Mouse (Mus musculus): ENCODE data around the gene Tmod4. TPM values are rescaled to one million over a fixed set of nuclear protein-coding genes. Genes with fewer than 3 reads are reported as not detected.

The Tmod4 gene
- polyA plus RNA-seq, 1 experiment from 2014 or later, result 0.55 TPM

- 13% methylated on average over 2 of the region's 2 CpGs for WGBS
- Histone ChIP-seq H3K4me1 (ENCODE audit: control insufficient read depth, insufficient read depth, low read length) (peaks cover 24% of the 10 kb centered on the region), H3K9me3 (replicated peaks; ENCODE audit: control insufficient read depth, low read length) (no peaks in the 10 kb centered on the region), H3K4me2 (ENCODE audit: low read length) (peak overlapping the region; percentile 77), H3K9ac (ENCODE audit: low read length) (peak overlapping the region; percentile 90), H3K4me3 (ENCODE audit: low read depth, low read length) (peak overlapping the region; percentile 85), H3K36me3 (ENCODE audit: control insufficient read depth, insufficient read depth, low read length) (peaks cover 30% of the 10 kb centered on the region), H3K27me3 (replicated peaks; ENCODE audit: control insufficient read depth, insufficient read depth, low read length) (no peaks in the 10 kb centered on the region), H3K27ac (ENCODE audit: low read depth, low read length) (peak overlapping the region; percentile 72; the same call in 1 of the 2 replicates)
- DNase-seq (ENCODE audit: low spot score), result no peak
- ATAC-seq, result no peak
Measured at GRCm38 (mm10) chr3:95162345-95162628, 38.0 kb downstream of the Tmod4 start.

GRCm38 (mm10) chr3:95163419-95164255, 39.4 kb downstream of the Tmod4 start:
- Histone ChIP-seq H3K4me1 (ENCODE audit: control insufficient read depth, insufficient read depth, low read length) (peaks cover 24% of the 10 kb centered on the region), H3K36me3 (ENCODE audit: control insufficient read depth, insufficient read depth, low read length) (peaks cover 44% of the 10 kb centered on the region), H3K4me3 (ENCODE audit: low read depth, low read length) (0 out of 2 replicates have a peak overlapping the region, but pooled peaks have one; percentile 85), H3K4me2 (ENCODE audit: low read length) (peak overlapping the region; percentile 77), H3K27ac (ENCODE audit: low read depth, low read length) (no peak overlapping the region), H3K9me3 (replicated peaks; ENCODE audit: control insufficient read depth, low read length) (no peaks in the 10 kb centered on the region), H3K9ac (ENCODE audit: low read length) (no peak overlapping the region), H3K27me3 (replicated peaks; ENCODE audit: control insufficient read depth, insufficient read depth, low read length) (no peaks in the 10 kb centered on the region)
- DNase-seq (ENCODE audit: low spot score) (no peak), ATAC-seq (no peak)
- 64% methylated on average over 11 of the region's 11 CpGs for WGBS

DNA sequence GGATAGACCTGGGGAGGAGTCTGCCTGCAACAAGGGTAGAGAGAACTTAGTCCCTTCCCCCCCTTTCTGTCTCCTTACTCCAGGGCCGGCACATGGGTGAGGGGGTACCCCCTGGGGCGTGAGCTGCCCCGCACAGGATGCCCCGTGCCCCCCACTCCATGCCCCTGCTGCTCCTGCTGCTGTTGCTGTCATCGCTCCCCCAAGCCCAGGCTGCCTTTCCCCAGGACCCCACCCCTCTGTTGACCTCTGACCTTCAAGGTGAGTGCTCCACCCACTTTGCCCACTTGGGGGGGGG, 39.9 kb downstream of the Tmod4 start:
- DNase-seq (ENCODE audit: low spot score) (no peak), ATAC-seq (no peak)
- 93% methylated on average over 5 of the region's 5 CpGs for WGBS
- Histone ChIP-seq H3K9ac (ENCODE audit: low read length) (no peak overlapping the region), H3K9me3 (replicated peaks; ENCODE audit: control insufficient read depth, low read length) (no peaks in the 10 kb centered on the region), H3K27ac (ENCODE audit: low read depth, low read length) (no peak overlapping the region), H3K4me1 (ENCODE audit: control insufficient read depth, insufficient read depth, low read length) (peaks cover 24% of the 10 kb centered on the region), H3K36me3 (ENCODE audit: control insufficient read depth, insufficient read depth, low read length) (peaks cover 49% of the 10 kb centered on the region), H3K4me3 (ENCODE audit: low read depth, low read length) (no peak overlapping the region), H3K4me2 (ENCODE audit: low read length) (peak overlapping the region; percentile 77; the same call in 1 of the 2 replicates), H3K27me3 (replicated peaks; ENCODE audit: control insufficient read depth, insufficient read depth, low read length) (no peaks in the 10 kb centered on the region)

DNA sequence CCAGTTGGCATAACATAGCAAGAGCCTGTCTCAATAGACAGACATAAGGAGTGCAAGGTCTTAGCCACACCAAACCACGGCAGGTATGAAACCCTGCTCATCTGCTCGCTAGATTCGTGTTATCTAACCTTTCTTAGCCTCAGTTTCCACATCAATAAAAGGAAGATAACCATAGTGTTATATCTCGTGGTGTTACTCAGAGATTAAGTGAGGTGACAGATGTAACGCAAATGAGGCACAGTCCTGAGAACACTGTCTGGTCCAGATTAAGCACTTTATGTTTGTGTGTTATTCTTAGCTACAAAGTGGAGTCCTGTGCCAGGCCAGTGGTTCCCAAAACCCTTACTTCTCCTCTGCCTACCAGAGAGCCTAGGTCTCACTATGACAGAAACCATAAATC, 40.6 kb downstream of the Tmod4 start:
- H3K36me3 ChIP-seq (ENCODE audit: control insufficient read depth, insufficient read depth, low read length), result peaks cover 56% of the 10 kb centered on the region
- 83% methylated on average over 5 of the region's 5 CpGs for WGBS

GRCm38 (mm10) chr3:95169996-95170395, 45.7 kb downstream of the Tmod4 start:
- no peak for ATAC-seq
- peaks cover 7% of the 10 kb centered on the region; the same call in 1 of the 2 replicates for H3K4me1 ChIP-seq (ENCODE audit: control insufficient read depth, insufficient read depth, low read length)
- WGBS, result 84% methylated on average over 10 of the region's 10 CpGs
- H3K27me3 ChIP-seq (replicated peaks; ENCODE audit: control insufficient read depth, insufficient read depth, low read length), result peaks cover 42% of the 10 kb centered on the region
- no peaks in the 10 kb centered on the region for H3K9me3 ChIP-seq (replicated peaks; ENCODE audit: control insufficient read depth, low read length)
- H3K9ac ChIP-seq (ENCODE audit: low read length), result no peak overlapping the region
- DNase-seq (ENCODE audit: low spot score), result no peak
- no peak overlapping the region for H3K4me2 ChIP-seq (ENCODE audit: low read length)
- H3K27ac ChIP-seq (ENCODE audit: low read depth, low read length), result no peak overlapping the region
- no peak overlapping the region for H3K4me3 ChIP-seq (ENCODE audit: low read depth, low read length)
- peaks cover 90% of the 10 kb centered on the region for H3K36me3 ChIP-seq (ENCODE audit: control insufficient read depth, insufficient read depth, low read length)

More for the DNA sequence above, 40.6 kb downstream of the Tmod4 start:
- Histone ChIP-seq H3K9me3 (replicated peaks; ENCODE audit: control insufficient read depth, low read length) (no peaks in the 10 kb centered on the region), H3K4me3 (ENCODE audit: low read depth, low read length) (no peak overlapping the region), H3K9ac (ENCODE audit: low read length) (no peak overlapping the region), H3K27me3 (replicated peaks; ENCODE audit: control insufficient read depth, insufficient read depth, low read length) (peaks cover under 1% of the 10 kb centered on the region; the same call in 1 of the 2 replicates), H3K4me2 (ENCODE audit: low read length) (no peak overlapping the region), H3K27ac (ENCODE audit: low read depth, low read length) (no peak overlapping the region), H3K4me1 (ENCODE audit: control insufficient read depth, insufficient read depth, low read length) (peaks cover 21% of the 10 kb centered on the region)
- ATAC-seq (no peak), DNase-seq (ENCODE audit: low spot score) (no peak)

DNA sequence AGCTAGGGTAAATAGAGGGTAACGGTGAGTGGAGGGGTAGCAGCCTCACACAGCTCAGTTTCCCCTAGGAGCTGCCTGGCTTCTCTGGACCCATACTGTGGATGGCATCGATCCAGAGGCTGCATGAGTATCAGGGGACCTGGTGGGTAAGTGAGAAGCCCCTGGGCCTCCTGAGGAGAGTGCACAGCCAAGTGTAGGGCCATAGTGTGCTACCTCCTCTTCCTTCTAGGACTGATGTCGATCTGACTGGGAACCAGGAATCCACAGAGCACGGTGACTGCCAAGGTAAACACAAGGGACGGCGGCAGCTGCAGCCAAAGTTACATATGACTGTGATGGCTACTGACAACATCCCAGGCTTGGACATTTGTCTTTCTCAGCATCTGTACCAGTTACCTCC, 46.8 kb downstream of the Tmod4 start:
- Histone ChIP-seq H3K9ac (ENCODE audit: low read length) (no peak overlapping the region), H3K36me3 (ENCODE audit: control insufficient read depth, insufficient read depth, low read length) (peaks cover 79% of the 10 kb centered on the region), H3K27ac (ENCODE audit: low read depth, low read length) (no peak overlapping the region), H3K9me3 (replicated peaks; ENCODE audit: control insufficient read depth, low read length) (no peaks in the 10 kb centered on the region), H3K27me3 (replicated peaks; ENCODE audit: control insufficient read depth, insufficient read depth, low read length) (peaks cover 42% of the 10 kb centered on the region), H3K4me2 (ENCODE audit: low read length) (no peak overlapping the region), H3K4me1 (ENCODE audit: control insufficient read depth, insufficient read depth, low read length) (peaks cover 7% of the 10 kb centered on the region; the same call in 1 of the 2 replicates), H3K4me3 (ENCODE audit: low read depth, low read length) (no peak overlapping the region)
- WGBS, result 91% methylated on average over 6 of the region's 6 CpGs
- no peak for ATAC-seq
- DNase-seq (ENCODE audit: low spot score), result no peak

- no peak overlapping the region for H3K4me2 ChIP-seq (ENCODE audit: low read length)
- H3K27ac ChIP-seq (ENCODE audit: low read depth, low read length), result no peak overlapping the region
- no peak overlapping the region for H3K4me3 ChIP-seq (ENCODE audit: low read depth, low read length)
- no peak overlapping the region; the same call in 1 of the 2 replicates for H3K9ac ChIP-seq (ENCODE audit: low read length)
- no peak for DNase-seq (ENCODE audit: low spot score)
- H3K27me3 ChIP-seq (replicated peaks; ENCODE audit: control insufficient read depth, insufficient read depth, low read length), result peaks cover 42% of the 10 kb centered on the region
- H3K36me3 ChIP-seq (ENCODE audit: control insufficient read depth, insufficient read depth, low read length), result peaks cover 63% of the 10 kb centered on the region
- peak; percentile 16 for ATAC-seq
- peaks cover 7% of the 10 kb centered on the region; the same call in 1 of the 2 replicates for H3K4me1 ChIP-seq (ENCODE audit: control insufficient read depth, insufficient read depth, low read length)
- no peaks in the 10 kb centered on the region for H3K9me3 ChIP-seq (replicated peaks; ENCODE audit: control insufficient read depth, low read length)
- 15% methylated on average over 83 of the region's 84 CpGs for WGBS
Measured at GRCm38 (mm10) chr3:95172526-95173255, 48.4 kb downstream of the Tmod4 start.

- Histone ChIP-seq H3K36me3 (ENCODE audit: control insufficient read depth, insufficient read depth, low read length) (peaks cover 56% of the 10 kb centered on the region), H3K4me2 (ENCODE audit: low read length) (peak overlapping the region; percentile 42), H3K9ac (ENCODE audit: low read length) (peak overlapping the region; percentile 29; the same call in 1 of the 2 replicates), H3K27ac (ENCODE audit: low read depth, low read length) (no peak overlapping the region), H3K9me3 (replicated peaks; ENCODE audit: control insufficient read depth, low read length) (no peaks in the 10 kb centered on the region), H3K4me1 (ENCODE audit: control insufficient read depth, insufficient read depth, low read length) (peaks cover 7% of the 10 kb centered on the region; the same call in 1 of the 2 replicates), H3K4me3 (ENCODE audit: low read depth, low read length) (peak overlapping the region; percentile 21), H3K27me3 (replicated peaks; ENCODE audit: control insufficient read depth, insufficient read depth, low read length) (peaks cover 42% of the 10 kb centered on the region)
- ATAC-seq (peak; percentile 40), DNase-seq (ENCODE audit: low spot score) (peak; percentile 16)
- 3% methylated on average over 57 of the region's 58 CpGs for WGBS
Measured at GRCm38 (mm10) chr3:95173256-95173949, 49.1 kb downstream of the Tmod4 start.

All from forebrain, embryonic 14.5 days (tissue).